Mouse (Mus musculus) embryo, embryonic 10 days (tissue): Measurements from ENCODE around the gene Taar5.

Experiments used
- DNase-seq: peaks from one replicate; pipeline ENCODE4 v3.0.0-alpha.2; 2015; ENCODE audit warnings: low spot score

The Taar5 gene

GRCm38 (mm10) chr10:24008143-24008542 is 37.6 kb downstream of the Taar5 start:
- no peak for DNase-seq
